Mouse (Mus musculus): ENCODE measurements around the gene Scg3. TPM values are rescaled to one million over a fixed set of nuclear protein-coding genes. Genes with fewer than 3 reads are reported as not detected.

Scg3 gene
- polyA plus RNA-seq, 1 experiment from 2014 or later, result not detected

DNA sequence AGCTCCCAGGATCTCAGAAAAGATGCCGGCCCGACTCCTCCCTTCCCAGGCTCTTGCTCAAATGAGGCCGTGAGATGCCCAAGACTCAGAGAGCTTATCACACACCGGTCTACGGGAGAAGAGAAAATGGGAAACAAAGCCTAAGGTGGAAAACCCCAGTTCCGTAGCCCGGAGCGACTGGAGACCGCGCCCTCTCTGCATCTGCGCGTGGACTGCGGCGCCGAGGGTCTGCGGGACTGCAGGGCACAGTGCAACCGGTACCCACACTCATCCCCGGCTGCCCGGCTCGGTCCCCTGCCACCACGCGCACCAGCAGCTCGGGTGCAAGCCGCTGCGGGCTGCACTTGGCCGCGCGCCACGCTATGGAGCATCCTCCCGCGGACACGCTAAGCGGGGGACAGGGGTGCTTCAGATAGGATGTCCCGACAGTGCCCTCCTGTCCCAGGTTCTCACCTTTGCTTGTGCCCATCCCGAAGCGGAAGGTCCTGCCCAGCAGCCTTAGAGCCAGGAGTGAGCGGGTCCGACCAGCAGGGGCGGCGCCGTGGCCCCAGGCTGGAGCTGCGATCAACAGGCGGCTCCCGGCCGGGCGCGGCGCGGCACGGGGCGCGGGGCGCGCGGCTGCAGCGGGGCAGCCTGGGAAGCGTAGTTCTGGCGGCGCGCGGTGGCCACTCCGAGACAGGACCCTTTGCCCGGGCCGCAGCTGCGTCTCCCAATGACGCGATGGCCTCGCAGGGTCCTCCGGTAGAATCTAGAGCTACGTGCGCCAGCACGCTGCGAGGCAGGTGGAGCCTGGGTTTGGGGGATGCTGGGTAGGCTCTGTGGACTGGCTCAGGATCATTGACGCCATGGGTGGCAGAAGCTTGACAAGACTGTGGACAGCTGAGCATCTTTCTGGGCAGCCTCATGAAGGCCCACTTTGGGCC is 73.0 kb downstream of the Scg3 start, which contains the start of gene Tmod2:
Tmod2 (minus strand) TSS at position 755 of the 923 bp plus-strand sequence.
- 3% methylated on average over 65 of the region's 74 CpGs for WGBS (ENCODE audit: missing documents)
- no peak within 1 kb of the TSS for H3K27ac ChIP-seq

DNA sequence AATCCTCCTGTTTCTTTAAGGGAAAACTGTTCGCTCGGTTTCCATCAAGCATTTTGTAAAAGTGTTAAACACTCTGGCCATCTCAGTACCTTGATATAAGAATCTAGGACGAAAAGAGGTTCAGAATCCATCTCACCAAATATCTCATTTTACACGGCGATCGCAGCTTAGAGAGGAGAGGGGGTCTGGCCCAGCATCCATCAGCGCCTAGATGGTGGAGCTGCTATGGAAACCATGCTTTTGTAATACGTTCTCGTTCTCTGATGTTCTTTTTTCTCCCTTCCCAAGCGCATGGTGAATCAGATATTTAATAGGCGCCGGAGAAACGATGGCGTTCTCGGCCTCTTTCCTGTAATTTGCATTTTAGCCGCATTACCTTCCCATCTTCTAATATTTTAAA is 73.9 kb downstream of the Scg3 start:
- WGBS (ENCODE audit: missing documents), result 55% methylated on average over 16 of the region's 16 CpGs
- Histone ChIP-seq H3K79me2 (ENCODE audit: inconsistent target) (no peaks in the 10 kb centered on the region), H3K4me3 (ENCODE audit: inconsistent target) (no peak overlapping the region), H3K36me3 (ENCODE audit: inconsistent target) (no peaks in the 10 kb centered on the region), H3K27ac (no peak overlapping the region)

More for the DNA sequence above, 73.0 kb downstream of the Scg3 start, which contains the start of gene Tmod2:
- H3K79me2 ChIP-seq (ENCODE audit: inconsistent target), result no peaks in the 10 kb centered on the region
- H3K36me3 ChIP-seq (ENCODE audit: inconsistent target), result no peaks in the 10 kb centered on the region
- H3K4me3 ChIP-seq (ENCODE audit: inconsistent target), result no peak within 1 kb of the TSS

DNA sequence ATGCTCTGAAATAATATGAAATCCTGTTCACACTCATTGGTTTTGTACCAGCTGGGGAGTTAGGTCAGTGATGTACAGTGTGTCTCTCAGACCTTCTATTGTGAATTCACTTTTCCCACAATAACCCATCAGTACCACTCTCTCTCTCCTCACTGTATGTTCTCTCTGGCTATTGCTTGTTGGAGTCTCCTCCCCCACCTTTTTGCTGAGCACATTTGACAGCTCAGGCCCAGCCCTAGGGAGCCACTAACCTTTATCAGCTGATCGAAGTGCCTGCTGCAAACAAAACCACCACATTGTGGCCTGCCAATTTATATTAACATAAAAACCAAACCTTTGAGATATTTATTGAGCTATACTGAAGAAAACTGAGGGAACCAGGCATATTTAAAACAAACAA is 74.4 kb downstream of the Scg3 start:
- WGBS (ENCODE audit: missing documents), result 75% methylated on average over 1 of the region's 1 CpGs
- H3K4me3 ChIP-seq (ENCODE audit: inconsistent target), result no peak overlapping the region
- H3K27ac ChIP-seq, result no peak overlapping the region
- H3K79me2 ChIP-seq (ENCODE audit: inconsistent target), result no peaks in the 10 kb centered on the region
- H3K36me3 ChIP-seq (ENCODE audit: inconsistent target), result no peaks in the 10 kb centered on the region

DNA sequence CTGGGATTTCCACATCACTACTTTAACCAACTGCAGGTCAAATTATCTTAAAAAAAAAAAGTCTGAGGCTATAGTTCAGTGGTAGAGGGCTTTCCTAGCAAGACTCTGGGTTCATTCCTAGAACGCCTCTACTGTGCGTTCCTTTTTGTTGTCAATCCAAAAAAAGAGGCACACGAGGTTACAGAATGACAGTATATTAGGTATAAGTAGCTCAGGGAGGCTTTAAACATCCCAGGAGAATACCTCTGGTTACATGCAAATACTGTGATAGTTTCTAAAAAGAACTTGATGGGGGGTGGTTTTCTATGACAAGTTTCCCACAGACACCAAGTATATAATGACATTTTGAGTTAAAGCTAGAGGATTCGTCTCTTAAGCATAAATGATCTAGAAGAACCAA is 76.4 kb downstream of the Scg3 start:
- WGBS (ENCODE audit: missing documents), result 92% methylated on average over 4 of the region's 4 CpGs
- no peaks in the 10 kb centered on the region for H3K36me3 ChIP-seq (ENCODE audit: inconsistent target)
- H3K4me3 ChIP-seq (ENCODE audit: inconsistent target), result no peak overlapping the region
- no peaks in the 10 kb centered on the region for H3K79me2 ChIP-seq (ENCODE audit: inconsistent target)
- no peak overlapping the region for H3K27ac ChIP-seq

DNA sequence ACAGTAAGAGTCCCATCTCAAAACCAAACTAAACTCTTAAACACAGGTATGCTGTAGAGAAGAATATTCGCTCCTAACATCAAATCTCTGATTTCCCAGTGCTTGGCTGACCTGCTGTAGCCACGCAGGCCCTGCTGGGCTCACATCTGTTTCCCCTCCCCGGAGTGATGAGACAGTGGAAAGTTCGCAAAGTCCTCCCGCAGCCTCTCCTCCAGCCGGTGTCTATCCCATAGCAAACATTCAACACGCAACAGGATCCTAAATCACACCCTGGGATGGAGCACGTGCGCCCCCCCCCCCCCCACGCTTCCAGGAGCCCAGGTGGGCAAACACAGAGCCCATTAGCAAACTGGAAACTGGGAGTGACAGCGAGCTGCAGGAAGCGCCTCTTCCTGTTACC is 82.3 kb downstream of the Scg3 start:
- 23% methylated on average over 7 of the region's 12 CpGs for WGBS (ENCODE audit: missing documents)
- H3K36me3 ChIP-seq (ENCODE audit: inconsistent target), result no peaks in the 10 kb centered on the region

DNA sequence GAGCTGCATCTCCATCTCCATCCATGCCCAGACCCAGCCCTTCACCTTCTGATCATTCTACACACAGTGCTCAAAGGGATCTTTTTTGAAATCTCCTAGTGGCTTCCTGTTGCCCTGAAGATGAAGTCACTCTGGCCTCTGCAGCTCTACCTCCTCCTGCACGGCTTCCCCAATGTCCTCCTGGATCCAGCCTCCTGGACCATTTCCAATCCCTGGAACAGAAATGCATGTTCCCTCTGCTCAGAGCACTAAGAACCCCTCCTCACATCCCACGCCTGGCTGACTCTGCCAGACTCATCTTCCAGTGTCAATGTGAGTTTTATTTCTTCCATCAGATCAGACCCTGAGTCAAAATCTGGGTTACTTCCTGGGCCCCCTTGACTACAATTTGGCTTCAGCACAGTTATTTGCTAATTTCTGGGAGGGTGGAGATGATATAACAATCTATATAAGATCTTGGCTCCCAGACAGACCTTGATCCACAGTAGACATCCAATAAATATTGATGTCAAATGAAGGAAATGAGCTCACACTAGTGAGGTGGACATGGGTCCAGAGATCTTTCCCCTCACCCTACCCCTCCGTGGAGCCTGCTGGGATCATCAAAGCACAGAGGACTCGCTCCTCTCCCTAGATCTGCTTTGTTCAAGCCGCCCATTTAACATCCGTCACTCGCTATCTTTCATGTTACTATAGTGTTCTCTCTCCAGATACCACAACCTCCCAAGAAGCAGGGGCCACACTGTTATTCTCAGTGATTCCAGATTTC is 83.5 kb downstream of the Scg3 start:
- Histone ChIP-seq H3K36me3 (ENCODE audit: inconsistent target) (no peaks in the 10 kb centered on the region), H3K27ac (no peak overlapping the region), H3K79me2 (ENCODE audit: inconsistent target) (no peaks in the 10 kb centered on the region), H3K4me3 (ENCODE audit: inconsistent target) (no peak overlapping the region)
- WGBS (ENCODE audit: missing documents), result 85% methylated on average over 7 of the region's 7 CpGs

More for the DNA sequence above, 82.3 kb downstream of the Scg3 start:
- Histone ChIP-seq H3K27ac (no peak overlapping the region), H3K79me2 (ENCODE audit: inconsistent target) (no peaks in the 10 kb centered on the region), H3K4me3 (ENCODE audit: inconsistent target) (no peak overlapping the region)

DNA sequence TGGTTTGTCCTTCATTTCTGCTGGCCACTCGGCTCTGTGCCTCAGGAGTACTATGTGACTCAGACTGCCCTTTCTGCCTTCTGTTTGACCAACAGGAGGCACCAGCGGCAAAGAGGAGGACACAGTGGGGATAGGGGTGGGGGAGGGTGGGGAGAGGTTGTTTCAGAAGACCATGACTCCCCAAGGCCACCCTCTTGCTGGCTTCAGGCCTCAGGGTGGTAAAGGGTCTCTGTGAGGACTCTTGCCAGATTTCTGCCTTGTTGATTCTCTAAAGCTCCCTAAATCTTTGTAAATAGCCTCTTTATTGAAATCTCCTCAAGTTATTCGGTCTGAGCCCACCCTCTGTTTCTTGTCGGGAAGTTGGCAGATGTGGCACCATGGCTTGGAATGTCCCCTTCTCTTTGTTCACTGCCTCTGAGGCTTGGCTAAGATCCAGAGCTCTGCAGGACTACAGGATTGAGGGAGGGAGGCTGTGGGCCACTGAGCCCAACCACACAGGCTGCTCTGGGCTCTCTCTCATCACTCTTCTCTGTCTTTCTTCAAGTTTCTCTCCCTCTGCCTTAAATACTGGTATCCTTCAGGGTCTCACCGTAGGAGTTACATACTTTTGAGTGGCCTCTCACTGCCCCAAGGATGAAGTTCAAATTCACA is 84.5 kb downstream of the Scg3 start:
- no peaks in the 10 kb centered on the region for H3K36me3 ChIP-seq (ENCODE audit: inconsistent target)
- no peak overlapping the region for H3K27ac ChIP-seq
- H3K4me3 ChIP-seq (ENCODE audit: inconsistent target), result no peak overlapping the region
- 67% methylated on average over 5 of the region's 5 CpGs for whole genome bisulfite sequencing (ENCODE audit: missing documents)
- no peaks in the 10 kb centered on the region for H3K79me2 ChIP-seq (ENCODE audit: inconsistent target)

DNA sequence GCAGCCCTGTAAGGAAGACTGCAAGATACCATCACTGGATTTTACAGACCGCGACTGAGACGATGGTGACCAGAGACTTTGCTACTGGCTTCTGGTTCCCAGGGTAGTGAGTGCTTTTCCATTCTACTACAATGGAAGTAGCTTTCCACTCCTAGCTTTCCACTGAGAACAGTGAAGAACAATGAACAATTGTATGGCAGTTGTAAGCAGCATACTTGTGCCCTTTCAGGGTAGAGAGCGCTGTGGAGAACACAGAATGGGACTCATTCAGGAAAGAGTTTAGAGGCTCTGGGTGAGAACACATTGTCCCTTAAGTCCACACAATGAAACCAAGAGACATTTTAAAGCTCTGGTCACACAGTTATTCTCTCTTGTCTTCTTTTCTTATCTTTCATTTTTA is 86.3 kb downstream of the Scg3 start:
- Histone ChIP-seq H3K79me2 (ENCODE audit: inconsistent target) (no peaks in the 10 kb centered on the region), H3K36me3 (ENCODE audit: inconsistent target) (no peaks in the 10 kb centered on the region), H3K27ac (no peak overlapping the region), H3K4me3 (ENCODE audit: inconsistent target) (no peak overlapping the region)
- WGBS (ENCODE audit: missing documents), result 92% methylated on average over 4 of the region's 4 CpGs

DNA sequence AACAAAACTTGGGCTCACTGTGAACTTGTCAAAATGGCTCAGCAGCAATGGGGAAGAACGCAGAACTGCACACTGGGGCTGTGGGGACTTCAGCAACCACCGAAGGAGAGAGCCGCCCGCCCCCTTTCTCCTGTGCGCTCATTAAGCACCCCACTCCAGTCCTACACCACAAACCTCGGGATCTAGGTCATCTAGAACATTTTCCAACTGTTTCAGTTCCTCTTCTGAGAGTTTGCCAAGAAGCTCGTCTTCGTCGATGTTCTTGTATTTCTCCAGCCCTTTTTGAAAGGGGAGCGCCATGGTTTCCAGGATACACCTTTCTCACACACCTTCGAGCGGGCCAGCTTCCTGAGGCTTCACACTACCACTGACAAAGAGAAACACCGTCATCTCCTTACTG is 86.8 kb downstream of the Scg3 start:
- Histone ChIP-seq H3K79me2 (ENCODE audit: inconsistent target) (no peaks in the 10 kb centered on the region), H3K4me3 (ENCODE audit: inconsistent target) (no peak overlapping the region), H3K27ac (no peak overlapping the region), H3K36me3 (ENCODE audit: inconsistent target) (no peaks in the 10 kb centered on the region)
- 67% methylated on average over 12 of the region's 13 CpGs for WGBS (ENCODE audit: missing documents)

DNA sequence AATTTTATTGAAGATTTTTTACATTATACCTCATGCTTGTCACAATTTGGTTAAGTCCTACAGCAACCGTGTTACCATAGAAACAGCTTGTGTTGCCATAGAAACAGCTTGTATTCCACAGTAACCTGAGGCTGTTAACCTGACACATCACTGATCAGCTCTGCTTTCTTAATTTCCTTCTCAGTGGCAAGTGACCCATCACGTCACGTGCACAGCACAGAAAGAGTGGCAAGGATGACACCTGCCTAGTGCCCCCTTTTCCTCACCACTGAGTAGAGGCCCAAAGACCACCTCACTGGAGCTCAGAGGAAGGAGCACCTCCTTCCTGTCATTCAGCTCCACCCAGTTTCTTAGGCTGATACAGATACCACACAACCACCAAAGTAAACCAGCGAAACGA is 90.4 kb downstream of the Scg3 start:
- no peak overlapping the region for H3K4me3 ChIP-seq (ENCODE audit: inconsistent target)
- no peaks in the 10 kb centered on the region for H3K36me3 ChIP-seq (ENCODE audit: inconsistent target)
- 95% methylated on average over 5 of the region's 5 CpGs for WGBS (ENCODE audit: missing documents)

More for the DNA sequence above, 90.4 kb downstream of the Scg3 start:
- Histone ChIP-seq H3K79me2 (ENCODE audit: inconsistent target) (no peaks in the 10 kb centered on the region), H3K27ac (no peak overlapping the region)

Other genes with a start within 250 kb of the Scg3 start
- gene Leo1, start 242.5 kb downstream of the Scg3 start, polyA plus RNA-seq (2018), result 15.0 to 36.4 TPM (median 28.2 TPM) in 3 replicates
- gene Tmod3, start 124.4 kb downstream of the Scg3 start, polyA plus RNA-seq (2018), result 69.0 to 94.7 TPM (median 81.9 TPM) in 3 replicates
- gene Tmod2, start 72.7 kb downstream of the Scg3 start, polyA plus RNA-seq (2018), result not detected in 3 replicates
- 0.83 TPM in 1 of 3 replicates, not detected in the others for gene Lysmd2, start 58.3 kb downstream of the Scg3 start, polyA plus RNA-seq (2018)
- not detected in 3 replicates for gene Bmp5, start 91.3 kb upstream of the Scg3 start, polyA plus RNA-seq (2018)

Data from macrophage (primary cell).